Mouse (Mus musculus): ENCODE measurements around the gene Zbtb25. TPM values are rescaled to one million over a fixed set of nuclear protein-coding genes. Genes with fewer than 3 reads are reported as not detected.

The Zbtb25 gene
- polyA plus RNA-seq, 1 experiment from 2014 or later, result 13.7 TPM

DNA sequence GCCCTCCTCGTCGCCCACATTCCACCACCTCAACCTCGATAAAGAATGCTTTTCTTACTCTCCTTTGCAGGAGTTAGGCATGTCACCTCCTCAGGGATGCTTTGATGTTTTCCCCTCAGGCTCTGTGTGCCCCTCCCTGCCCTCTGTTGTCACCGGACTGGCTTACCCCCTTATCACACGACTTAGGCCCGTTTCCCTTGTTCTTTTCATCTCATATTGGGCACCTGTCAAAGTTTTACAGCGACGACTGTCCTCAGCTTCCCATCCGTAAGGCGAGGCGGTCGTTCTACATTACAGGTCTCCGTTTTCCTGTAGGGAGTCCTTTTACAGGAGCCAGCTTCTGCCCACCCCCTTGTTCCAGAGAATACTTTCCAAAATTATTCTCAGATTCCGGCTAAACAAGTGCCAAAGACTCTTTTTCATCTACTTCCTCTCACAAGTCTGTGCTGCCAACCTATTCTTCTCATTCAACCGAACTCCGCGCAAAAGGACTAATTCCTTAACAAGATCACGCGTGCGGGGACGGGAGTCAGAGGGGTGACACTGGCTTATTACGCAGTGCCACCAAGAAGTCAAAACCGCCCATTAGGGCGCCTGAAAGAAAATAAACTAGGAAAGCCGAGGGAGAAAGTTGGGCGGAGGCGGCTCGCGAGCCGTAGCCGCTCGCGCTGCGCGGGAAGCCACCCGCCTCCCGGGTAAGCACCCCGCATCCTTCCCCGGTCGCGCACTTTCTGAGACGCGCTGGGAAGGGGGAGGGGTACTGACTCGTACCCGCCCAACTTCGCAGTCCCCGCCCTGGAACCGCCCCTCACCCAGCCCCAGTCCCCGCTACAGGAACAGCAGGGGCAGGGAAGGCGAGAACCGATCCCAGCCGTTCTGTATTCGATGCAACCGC, 33.8 kb upstream of the Zbtb25 start:
- Histone ChIP-seq H3K27me3 (replicated peaks) (peaks cover 31% of the 10 kb centered on the region), H3K4me2 (peak overlapping the region; percentile 90), H3K4me1 (peaks cover 24% of the 10 kb centered on the region), H3K4me3 (replicated peaks) (peak overlapping the region; percentile 67), H3K36me3 (no peaks in the 10 kb centered on the region), H3K27ac (peak overlapping the region; percentile 95), H3K9ac (peak overlapping the region; percentile 52), H3K9me3 (no peaks in the 10 kb centered on the region)
- ATAC-seq (ENCODE audit: insufficient read depth, low FRiP score, low read depth), result peak; percentile 86
- WGBS, result 3% methylated on average over 54 of the region's 54 CpGs

DNA sequence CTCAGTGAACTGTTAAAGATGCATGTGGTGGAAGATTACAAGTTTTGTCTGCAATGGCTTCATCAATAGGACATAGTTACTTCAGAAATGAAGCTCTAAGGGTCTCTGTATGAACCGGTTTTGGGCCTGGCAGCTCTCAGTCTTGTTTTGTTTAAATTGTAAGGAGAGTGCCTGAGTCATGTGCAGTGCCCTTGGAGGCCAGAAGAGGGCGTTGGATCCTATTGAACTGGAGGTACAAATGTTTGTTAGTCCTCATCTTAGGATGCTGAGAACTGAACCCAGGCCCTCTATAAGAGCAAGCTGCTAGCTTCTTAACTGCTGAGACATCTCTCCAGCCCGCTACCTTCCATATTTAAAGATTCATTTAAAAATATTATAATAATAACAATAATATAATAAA, 32.3 kb upstream of the Zbtb25 start:
- Histone ChIP-seq H3K9ac (no peak overlapping the region), H3K27ac (no peak overlapping the region), H3K4me1 (peaks cover 24% of the 10 kb centered on the region), H3K4me2 (no peak overlapping the region), H3K36me3 (no peaks in the 10 kb centered on the region), H3K27me3 (replicated peaks) (peaks cover 20% of the 10 kb centered on the region), H3K4me3 (replicated peaks) (no peak overlapping the region), H3K9me3 (no peaks in the 10 kb centered on the region)
- ATAC-seq (ENCODE audit: insufficient read depth, low FRiP score, low read depth), result no peak
- WGBS, result 61% methylated on average over 3 of the region's 3 CpGs

DNA sequence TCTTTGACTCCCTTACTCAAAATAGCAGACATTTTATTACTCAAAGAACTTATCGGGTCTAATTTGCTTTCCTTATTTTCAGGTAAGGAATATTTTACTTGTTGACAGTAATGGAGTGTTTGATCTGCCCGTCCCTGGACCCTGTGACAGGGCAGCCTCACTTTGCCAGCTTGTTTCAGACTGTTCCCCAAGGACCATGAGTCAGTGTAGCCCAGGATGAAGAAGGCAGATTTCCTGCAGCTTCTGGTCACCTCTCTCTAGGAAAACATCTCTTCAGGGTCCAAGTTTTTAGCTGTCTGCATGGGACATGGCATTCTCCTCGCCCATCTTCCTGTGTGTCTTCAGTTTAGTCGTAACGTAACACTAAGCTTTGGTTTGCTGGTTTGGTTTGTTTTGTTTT, 27.9 kb upstream of the Zbtb25 start:
- Histone ChIP-seq H3K27me3 (replicated peaks) (no peaks in the 10 kb centered on the region), H3K36me3 (no peaks in the 10 kb centered on the region)

DNA sequence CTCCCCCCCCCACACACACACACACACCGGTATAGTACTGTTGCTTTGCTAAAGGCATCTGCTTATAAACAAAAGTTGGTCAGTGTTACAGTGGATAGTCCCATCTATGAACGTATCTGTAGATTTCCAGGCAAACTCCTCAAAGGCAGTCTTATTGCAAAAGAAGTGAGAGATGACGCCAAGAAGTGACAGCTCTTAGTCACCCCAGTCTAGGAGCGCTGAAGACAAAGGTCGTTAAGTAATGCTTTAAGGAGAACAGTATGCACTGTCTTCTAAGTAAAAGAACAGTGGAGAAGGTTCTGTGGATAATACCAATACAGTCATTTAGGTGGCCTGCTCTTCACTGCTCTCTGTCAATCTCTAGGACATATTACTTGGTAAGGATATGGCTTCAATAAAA, 23.6 kb upstream of the Zbtb25 start:
- no peak for ATAC-seq (ENCODE audit: insufficient read depth, low FRiP score, low read depth)
- 75% methylated on average over 5 of the region's 5 CpGs for WGBS
- H3K36me3 ChIP-seq, result 0 out of 2 replicates have a peak, but pooled peaks cover 4% of the 10 kb centered on the region
- H3K4me2 ChIP-seq, result no peak overlapping the region
- H3K27ac ChIP-seq, result no peak overlapping the region
- H3K4me3 ChIP-seq (replicated peaks), result no peak overlapping the region
- H3K4me1 ChIP-seq, result no peaks in the 10 kb centered on the region
- H3K9me3 ChIP-seq, result no peaks in the 10 kb centered on the region
- no peaks in the 10 kb centered on the region for H3K27me3 ChIP-seq (replicated peaks)
- H3K9ac ChIP-seq, result no peak overlapping the region

More for the DNA sequence above, 27.9 kb upstream of the Zbtb25 start:
- WGBS, result 87% methylated on average over 5 of the region's 5 CpGs
- Histone ChIP-seq H3K27ac (no peak overlapping the region), H3K4me1 (no peaks in the 10 kb centered on the region), H3K4me3 (replicated peaks) (no peak overlapping the region), H3K9me3 (no peaks in the 10 kb centered on the region), H3K9ac (no peak overlapping the region), H3K4me2 (no peak overlapping the region)
- ATAC-seq (ENCODE audit: insufficient read depth, low FRiP score, low read depth), result no peak

DNA sequence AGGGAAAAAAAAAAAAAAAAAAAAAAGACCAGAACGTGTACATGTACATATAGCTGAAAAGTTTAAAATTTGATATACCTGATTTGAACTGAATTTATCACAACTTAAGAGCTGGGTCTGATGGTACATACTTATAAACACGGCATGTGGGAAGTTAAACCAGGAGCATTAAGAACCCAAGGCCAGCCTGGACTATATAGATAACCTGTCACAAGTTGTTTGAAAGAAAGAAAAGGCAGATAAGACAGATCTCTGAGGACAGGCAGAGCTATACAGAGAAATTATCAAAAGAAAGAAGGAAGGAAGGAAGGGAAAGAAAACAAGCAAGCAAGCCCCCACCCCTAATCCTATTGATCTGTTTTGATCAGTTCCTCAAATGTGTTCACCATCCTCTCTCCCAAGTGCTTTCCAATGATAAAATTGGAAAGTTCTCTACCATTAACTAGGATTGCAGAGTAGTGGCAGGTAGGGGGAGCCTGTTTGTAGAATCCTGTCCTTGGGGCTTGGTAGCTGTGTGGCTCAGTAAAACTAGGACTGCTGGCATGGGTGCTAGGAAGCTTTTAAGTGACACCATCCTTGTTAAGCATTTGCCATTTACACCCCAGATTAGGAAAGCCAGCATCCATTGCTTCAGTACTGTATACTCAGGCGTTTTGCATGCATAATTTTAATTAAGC, 22.3 kb upstream of the Zbtb25 start:
- ATAC-seq (ENCODE audit: insufficient read depth, low FRiP score, low read depth), result no peak
- Histone ChIP-seq H3K27ac (no peak overlapping the region), H3K27me3 (replicated peaks) (no peaks in the 10 kb centered on the region), H3K4me3 (replicated peaks) (no peak overlapping the region), H3K36me3 (0 out of 2 replicates have a peak, but pooled peaks cover 6% of the 10 kb centered on the region), H3K9ac (no peak overlapping the region), H3K9me3 (no peaks in the 10 kb centered on the region), H3K4me2 (no peak overlapping the region), H3K4me1 (no peaks in the 10 kb centered on the region)
- 75% methylated on average over 3 of the region's 3 CpGs for WGBS

DNA sequence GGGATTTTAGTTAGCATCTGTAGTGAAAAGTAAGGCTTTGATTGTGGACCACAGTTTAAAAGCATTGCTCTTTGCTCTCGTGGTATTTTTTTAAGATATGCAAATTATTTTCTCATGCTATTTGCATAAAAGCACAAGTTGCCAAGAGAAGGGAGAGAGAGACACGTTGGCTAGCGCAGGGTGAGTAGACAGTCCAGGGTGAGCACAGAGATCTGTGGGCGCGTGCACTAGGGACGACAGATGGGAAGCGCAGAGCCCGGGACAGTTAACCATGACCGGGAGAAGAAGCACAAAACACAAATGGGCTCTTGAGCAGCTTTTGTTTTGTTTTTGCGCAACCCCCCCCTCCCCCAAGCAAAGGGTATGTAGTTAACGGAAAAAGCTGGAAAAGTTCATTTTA, 19.4 kb upstream of the Zbtb25 start:
- no peak overlapping the region for H3K4me3 ChIP-seq (replicated peaks)
- peaks cover 19% of the 10 kb centered on the region; the same call in 1 of the 2 replicates for H3K36me3 ChIP-seq
- H3K27me3 ChIP-seq (replicated peaks), result no peaks in the 10 kb centered on the region
- H3K27ac ChIP-seq, result no peak overlapping the region
- H3K4me1 ChIP-seq, result no peaks in the 10 kb centered on the region
- 87% methylated on average over 11 of the region's 11 CpGs for WGBS
- no peak overlapping the region for H3K4me2 ChIP-seq
- ATAC-seq (ENCODE audit: insufficient read depth, low FRiP score, low read depth), result no peak
- no peak overlapping the region for H3K9ac ChIP-seq
- H3K9me3 ChIP-seq, result no peaks in the 10 kb centered on the region

DNA sequence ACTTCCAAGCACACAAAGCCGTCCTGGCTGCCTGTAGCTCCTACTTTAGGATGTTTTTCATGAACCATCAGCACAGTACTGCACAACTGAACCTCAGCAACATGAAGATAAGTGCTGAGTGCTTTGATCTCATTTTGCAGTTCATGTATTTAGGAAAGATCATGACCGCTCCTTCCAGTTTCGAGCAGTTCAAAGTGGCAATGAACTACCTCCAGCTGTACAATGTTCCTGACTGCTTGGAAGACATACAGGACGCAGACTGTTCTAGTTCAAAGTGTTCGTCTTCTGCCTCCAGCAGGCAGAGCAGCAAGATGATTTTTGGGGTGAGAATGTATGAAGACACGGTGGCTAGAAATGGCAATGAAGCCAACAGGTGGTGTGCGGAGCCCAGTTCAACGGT, 15.9 kb upstream of the Zbtb25 start:
- Histone ChIP-seq H3K27ac (no peak overlapping the region), H3K36me3 (peaks cover 19% of the 10 kb centered on the region), H3K9me3 (no peaks in the 10 kb centered on the region), H3K9ac (no peak overlapping the region), H3K4me2 (no peak overlapping the region), H3K4me3 (replicated peaks) (no peak overlapping the region), H3K27me3 (replicated peaks) (no peaks in the 10 kb centered on the region), H3K4me1 (no peaks in the 10 kb centered on the region)
- 89% methylated on average over 8 of the region's 8 CpGs for WGBS
- no peak for ATAC-seq (ENCODE audit: insufficient read depth, low FRiP score, low read depth)

DNA sequence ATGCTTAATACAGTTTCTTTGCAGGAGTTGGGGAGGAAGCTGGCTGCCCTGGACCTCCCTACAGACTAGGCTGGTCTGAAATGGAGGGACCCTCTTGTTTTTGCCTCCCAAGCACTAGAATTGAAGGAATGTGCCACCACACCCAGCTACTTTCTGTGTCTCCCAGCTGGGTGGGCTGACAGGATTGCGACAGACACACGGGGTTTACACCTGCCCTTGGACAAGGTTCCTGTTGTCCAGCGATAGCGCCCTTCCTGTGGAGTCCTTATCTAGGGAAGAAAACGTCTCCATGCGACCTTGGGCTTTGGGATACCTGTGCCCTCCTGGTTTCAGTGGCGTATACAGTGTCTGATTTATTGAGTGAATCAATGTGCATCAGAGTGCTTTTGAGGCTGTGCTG, 10.7 kb upstream of the Zbtb25 start:
- Histone ChIP-seq H3K4me2 (no peak overlapping the region), H3K4me3 (replicated peaks) (no peak overlapping the region), H3K27ac (no peak overlapping the region), H3K27me3 (replicated peaks) (no peaks in the 10 kb centered on the region), H3K9me3 (no peaks in the 10 kb centered on the region), H3K36me3 (peaks cover 4% of the 10 kb centered on the region; the same call in 1 of the 2 replicates), H3K4me1 (peaks cover 9% of the 10 kb centered on the region; the same call in 1 of the 2 replicates), H3K9ac (no peak overlapping the region)
- ATAC-seq (ENCODE audit: insufficient read depth, low FRiP score, low read depth), result no peak
- 67% methylated on average over 7 of the region's 7 CpGs for WGBS

DNA sequence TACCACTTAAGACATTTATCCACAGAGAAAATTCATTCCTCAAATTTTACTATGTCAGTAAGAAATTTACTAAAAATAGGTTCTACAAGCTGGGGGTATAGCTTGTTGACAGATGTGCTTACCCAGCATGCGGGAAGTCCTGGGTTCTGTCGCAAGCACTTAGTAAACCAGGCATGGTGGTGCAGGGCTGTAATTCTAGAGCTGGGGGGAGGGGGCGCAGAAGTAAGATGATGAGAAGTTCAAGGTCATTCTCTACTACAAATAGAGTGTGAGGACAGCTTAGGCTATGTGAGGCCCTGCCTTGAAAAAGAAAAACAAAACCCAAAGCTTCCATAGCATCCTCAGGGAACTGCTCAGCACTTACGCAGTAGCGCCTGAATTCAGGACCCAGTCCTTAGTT, 9.2 kb upstream of the Zbtb25 start:
- H3K4me2 ChIP-seq, result no peak overlapping the region
- H3K4me3 ChIP-seq (replicated peaks), result no peak overlapping the region
- H3K27ac ChIP-seq, result no peak overlapping the region
- no peaks in the 10 kb centered on the region for H3K27me3 ChIP-seq (replicated peaks)
- no peak for ATAC-seq (ENCODE audit: insufficient read depth, low FRiP score, low read depth)
- no peak overlapping the region for H3K9ac ChIP-seq
- H3K9me3 ChIP-seq, result no peaks in the 10 kb centered on the region
- H3K4me1 ChIP-seq, result peaks cover 12% of the 10 kb centered on the region; the same call in 1 of the 2 replicates
- WGBS, result 80% methylated on average over 5 of the region's 5 CpGs
- peaks cover 4% of the 10 kb centered on the region; the same call in 1 of the 2 replicates for H3K36me3 ChIP-seq

DNA sequence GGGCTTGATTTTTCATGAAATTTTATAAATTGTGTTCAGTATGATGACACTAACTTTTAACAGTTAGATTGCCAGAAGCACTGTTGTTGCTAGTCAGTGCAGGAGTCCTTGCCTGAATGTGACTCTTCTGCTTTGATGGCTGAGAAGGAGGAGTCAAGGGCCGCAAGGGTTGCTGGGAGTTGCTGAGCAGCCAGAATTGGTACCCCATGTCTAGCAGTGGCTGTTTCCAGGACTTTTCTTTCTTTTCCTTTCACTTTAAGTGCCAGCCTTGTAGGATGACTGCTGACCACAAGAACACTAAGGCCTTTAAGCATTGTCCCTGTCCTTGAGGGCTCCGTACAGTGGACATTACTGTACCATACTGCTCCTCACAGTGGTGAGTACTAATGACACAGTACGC, 8.3 kb upstream of the Zbtb25 start:
- Histone ChIP-seq H3K27ac (no peak overlapping the region), H3K4me2 (no peak overlapping the region), H3K27me3 (replicated peaks) (no peaks in the 10 kb centered on the region), H3K36me3 (peaks cover 4% of the 10 kb centered on the region; the same call in 1 of the 2 replicates), H3K9me3 (no peaks in the 10 kb centered on the region), H3K4me1 (peaks cover 16% of the 10 kb centered on the region; the same call in 1 of the 2 replicates), H3K4me3 (replicated peaks) (no peak overlapping the region), H3K9ac (no peak overlapping the region)
- WGBS, result 88% methylated on average over 3 of the region's 3 CpGs
- ATAC-seq (ENCODE audit: insufficient read depth, low FRiP score, low read depth), result no peak

DNA sequence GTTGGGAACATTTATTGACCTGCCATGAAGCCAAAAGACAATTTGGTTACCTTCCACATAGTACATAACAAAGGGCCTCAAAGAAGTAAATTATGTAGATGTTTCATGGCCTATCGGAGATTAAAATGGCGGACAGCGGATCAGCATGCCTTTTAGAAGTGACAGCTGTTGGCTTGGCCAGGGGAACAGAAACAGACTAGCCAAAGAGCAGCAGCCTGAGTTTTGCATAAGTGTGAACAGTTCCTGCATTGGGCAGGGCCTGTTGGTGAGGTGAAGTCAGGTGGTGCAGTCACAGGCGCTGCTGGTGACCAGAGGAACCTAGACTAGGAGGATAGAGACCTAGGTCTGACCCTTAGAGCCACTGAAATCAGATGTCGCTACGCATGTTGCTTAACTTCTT, 7.7 kb upstream of the Zbtb25 start:
- Histone ChIP-seq H3K4me1 (peaks cover 23% of the 10 kb centered on the region), H3K4me2 (no peak overlapping the region), H3K27ac (no peak overlapping the region), H3K27me3 (replicated peaks) (no peaks in the 10 kb centered on the region), H3K36me3 (peaks cover 4% of the 10 kb centered on the region; the same call in 1 of the 2 replicates), H3K9ac (no peak overlapping the region), H3K4me3 (replicated peaks) (no peak overlapping the region), H3K9me3 (no peaks in the 10 kb centered on the region)
- WGBS, result 96% methylated on average over 6 of the region's 6 CpGs
- ATAC-seq (ENCODE audit: insufficient read depth, low FRiP score, low read depth), result no peak

DNA sequence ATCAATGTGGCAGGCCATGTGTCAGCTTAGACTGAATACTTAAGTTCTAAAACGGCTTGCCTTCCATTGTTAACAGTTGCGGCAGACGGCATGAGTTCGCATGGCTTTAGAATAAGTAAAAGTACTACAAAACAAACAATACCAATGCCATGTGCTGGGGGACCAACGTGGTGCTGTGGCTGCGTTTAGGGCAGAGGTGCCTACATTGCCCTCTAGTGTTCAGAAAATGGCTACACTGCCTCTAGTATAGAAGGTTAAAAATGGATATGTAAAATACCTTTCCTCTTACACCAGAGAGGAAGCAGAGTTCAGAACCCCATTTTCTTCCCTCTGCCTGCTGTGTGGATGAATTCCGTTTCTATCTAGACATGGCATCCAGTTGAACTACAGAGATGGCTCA, 7.2 kb upstream of the Zbtb25 start:
- Histone ChIP-seq H3K9ac (no peak overlapping the region), H3K36me3 (peaks cover 4% of the 10 kb centered on the region; the same call in 1 of the 2 replicates), H3K4me1 (peaks cover 26% of the 10 kb centered on the region), H3K4me2 (no peak overlapping the region), H3K27me3 (replicated peaks) (no peaks in the 10 kb centered on the region), H3K9me3 (no peaks in the 10 kb centered on the region), H3K27ac (no peak overlapping the region), H3K4me3 (replicated peaks) (no peak overlapping the region)
- WGBS, result 45% methylated on average over 7 of the region's 7 CpGs
- ATAC-seq (ENCODE audit: insufficient read depth, low FRiP score, low read depth), result no peak

Data from stomach, embryonic 15.5 days (tissue).